Comparison of ENCODE assay signal across 28 mouse cellular contexts in genomic region chr12:13186209-13186608, GRCm38 (mm10).
DNase-seq lines count a peak whose midpoint lies in the region; ATAC-seq lines count a peak whose summit lies in the region.
"Had no signal": no experiment of that assay in that cellular context is flagged by ENCODE, and none has a peak within 500 bp of the region (broad histone marks: within the 10 kb centered on the region; RNA-seq: fewer than 3 reads in every experiment).

No protein-coding gene starts in this region.

- no peak overlapping the region for H3K4me2 ChIP-seq in liver, embryonic 12.5 days
- H3K4me2 ChIP-seq in liver, embryonic 13.5 days, result no peak overlapping the region
- H3K4me2 ChIP-seq: embryonic facial prominence, embryonic 12.5 days; embryonic facial prominence, embryonic 15.5 days; forebrain, embryonic 12.5 days; forebrain, embryonic 15.5 days; heart, embryonic 11.5 days; hindbrain, embryonic 14.5 days had no signal

- H3K27ac ChIP-seq in heart, embryonic 10.5 days, result no peak overlapping the region
- H3K27ac ChIP-seq in liver, embryonic 12.5 days, result peak overlapping the region; percentile 4; the same call in 1 of the 2 replicates
- no peak overlapping the region for H3K27ac ChIP-seq in liver, embryonic 13.5 days
- no peak overlapping the region for H3K27ac ChIP-seq in midbrain, embryonic 10.5 days (replicated peaks)
- H3K27ac ChIP-seq: embryonic facial prominence, embryonic 12.5 days; embryonic facial prominence, embryonic 15.5 days; forebrain, embryonic 12.5 days; forebrain, embryonic 15.5 days; heart, adult 2 months; hindbrain, embryonic 14.5 days; hindbrain, postnatal 0 days had no signal

- 70% methylated on average over 4 of the region's 4 CpGs for WGBS in heart, embryonic 10.5 days
- 47% methylated on average over 4 of the region's 4 CpGs for WGBS in liver, embryonic 12.5 days (ENCODE audit: insufficient replicate concordance)
- WGBS in liver, embryonic 13.5 days (ENCODE audit: insufficient replicate concordance), result 31% methylated on average over 4 of the region's 4 CpGs
- 91% methylated on average over 4 of the region's 4 CpGs for WGBS in midbrain, embryonic 10.5 days

- DNase-seq in heart, embryonic 10.5 days (ENCODE audit: low spot score), result peak; percentile 19
- no peak for DNase-seq in heart, postnatal 25 days (ENCODE audit: low spot score)
- no peak for DNase-seq in liver
- no peak for DNase-seq in liver, embryonic 13.5 days
- no peak for DNase-seq in midbrain, embryonic 10.5 days (ENCODE audit: low spot score)
- DNase-seq in embryo, embryonic 11 days, result no peak
- DNase-seq: adrenal gland, adult 8-10 months; adrenal gland, postnatal 25 days; B cell, adult 2 months; cerebellum, adult 11-12 months; cerebellum, adult 8-10 months; cerebellum, postnatal 10 days; cerebellum, postnatal 36 days; gastrocnemius, postnatal 25 days; heart, adult 2 months; heart, postnatal 4 days had no signal

- H3K27me3 ChIP-seq in heart, embryonic 10.5 days (ENCODE audit: insufficient read depth, poor library complexity, severe bottlenecking), result no peaks in the 10 kb centered on the region
- H3K27me3 ChIP-seq in liver, embryonic 12.5 days (replicated peaks), result no peaks in the 10 kb centered on the region
- H3K27me3 ChIP-seq in liver, embryonic 13.5 days, result no peaks in the 10 kb centered on the region
- no peaks in the 10 kb centered on the region for H3K27me3 ChIP-seq in midbrain, embryonic 10.5 days (ENCODE audit: low read depth, poor library complexity, severe bottlenecking)
- H3K27me3 ChIP-seq: CH12.LX; embryonic facial prominence, embryonic 12.5 days; embryonic facial prominence, embryonic 15.5 days; forebrain, embryonic 12.5 days; forebrain, embryonic 15.5 days had no signal

- H3K9ac ChIP-seq in liver, embryonic 12.5 days, result no peak overlapping the region
- no peak overlapping the region for H3K9ac ChIP-seq in liver, embryonic 13.5 days
- H3K9ac ChIP-seq: embryonic facial prominence, embryonic 12.5 days; embryonic facial prominence, embryonic 15.5 days; forebrain, embryonic 12.5 days; forebrain, embryonic 15.5 days; hindbrain, embryonic 14.5 days had no signal

- peak; percentile 40; the same call in 1 of the 2 replicates for ATAC-seq in liver, embryonic 12.5 days
- 0 out of 2 replicates have a peak, but pooled peaks have one; percentile 37 for ATAC-seq in liver, embryonic 13.5 days (ENCODE audit: low read depth)
- 0 out of 2 replicates have a peak, but pooled peaks have one; percentile 23 for ATAC-seq in megakaryocyte-erythroid progenitor cell, adult 5-6 weeks (replicated peaks; ENCODE audit: low FRiP score, low TSS enrichment, poor library complexity, severe bottlenecking)
- ATAC-seq: activated CD4-positive, CD25-positive, alpha-beta regulatory T cell, adult 4 months; forebrain, embryonic 15.5 days; hindbrain, postnatal 0 days; inflammation-experienced regulatory T-cells, adult 6 months had no signal

- H3K4me3 ChIP-seq in heart, embryonic 10.5 days, result no peak overlapping the region
- H3K4me3 ChIP-seq in liver, embryonic 12.5 days, result no peak overlapping the region
- no peak overlapping the region for H3K4me3 ChIP-seq in liver, embryonic 13.5 days (replicated peaks)
- H3K4me3 ChIP-seq in midbrain, embryonic 10.5 days, result no peak overlapping the region
- H3K4me3 ChIP-seq: embryonic facial prominence, embryonic 12.5 days; embryonic facial prominence, embryonic 15.5 days; forebrain, embryonic 12.5 days; forebrain, embryonic 15.5 days; heart, adult 2 months had no signal

- H3K36me3 ChIP-seq in heart, embryonic 10.5 days, result no peaks in the 10 kb centered on the region
- no peaks in the 10 kb centered on the region for H3K36me3 ChIP-seq in liver, embryonic 12.5 days
- no peaks in the 10 kb centered on the region for H3K36me3 ChIP-seq in liver, embryonic 13.5 days
- no peaks in the 10 kb centered on the region for H3K36me3 ChIP-seq in midbrain, embryonic 10.5 days
- H3K36me3 ChIP-seq: embryonic facial prominence, embryonic 12.5 days; embryonic facial prominence, embryonic 15.5 days; forebrain, embryonic 12.5 days; forebrain, embryonic 15.5 days had no signal

- H3K9me3 ChIP-seq in heart, embryonic 10.5 days, result no peaks in the 10 kb centered on the region
- H3K9me3 ChIP-seq in liver, embryonic 12.5 days (replicated peaks), result no peaks in the 10 kb centered on the region
- H3K9me3 ChIP-seq in liver, embryonic 13.5 days (replicated peaks), result no peaks in the 10 kb centered on the region
- H3K9me3 ChIP-seq in midbrain, embryonic 10.5 days (replicated peaks), result no peaks in the 10 kb centered on the region
- H3K9me3 ChIP-seq: embryonic facial prominence, embryonic 12.5 days; embryonic facial prominence, embryonic 15.5 days; forebrain, embryonic 12.5 days; forebrain, embryonic 15.5 days had no signal

- intact Hi-C loops in heart, postnatal 25 days (cut with DNase I), result no loop called here

- H3K4me1 ChIP-seq in heart, embryonic 10.5 days, result peaks cover 31% of the 10 kb centered on the region
- H3K4me1 ChIP-seq in liver, embryonic 12.5 days, result peaks cover 39% of the 10 kb centered on the region
- H3K4me1 ChIP-seq in liver, embryonic 13.5 days (replicated peaks), result peaks cover 34% of the 10 kb centered on the region
- peaks cover 20% of the 10 kb centered on the region for H3K4me1 ChIP-seq in midbrain, embryonic 10.5 days
- H3K4me1 ChIP-seq: forebrain, embryonic 15.5 days had no signal
